Mouse (Mus musculus) kidney, embryonic 15.5 days (tissue): ENCODE measurements at regions not wholly inside any gene's neighbourhood (a gene's known extent, or its start where the extent isn't known, plus 50 kb on each side); places are given as distances from the start of the nearest gene placed in this dataset.

Source experiments
- ATAC-seq: fragments of 200-750 bp; cut with Nextera tagmentation; replicated peaks from 2 replicates; pipeline ENCODE4 v1.8.0; 2017; ENCODE audit warnings: moderate TSS enrichment; ENCODE audit not compliant: low FRiP score
- H3K27ac ChIP-seq: fragments of 300-500 bp; sonication (generic); 2 replicates; pipeline ENCODE4 v1.5.1; 2015; ENCODE audit warnings: mild to moderate bottlenecking, inconsistent platforms
- H3K27me3 ChIP-seq: fragments of 300-500 bp; sonication (generic); 2 replicates; pipeline ENCODE4 v1.6.1; 2015; ENCODE audit warnings: inconsistent platforms
- H3K36me3 ChIP-seq: fragments of 300-500 bp; sonication (generic); 2 replicates; pipeline ENCODE4 v1.6.1; 2015; ENCODE audit warnings: inconsistent platforms
- H3K4me1 ChIP-seq: fragments of 300-500 bp; sonication (generic); 2 replicates; pipeline ENCODE4 v1.6.1; 2015; ENCODE audit warnings: inconsistent platforms
- H3K4me2 ChIP-seq: fragments of 300-500 bp; sonication (generic); 2 replicates; pipeline ENCODE4 v1.6.1; 2015; ENCODE audit warnings: moderate library complexity, mild to moderate bottlenecking, inconsistent platforms
- H3K4me3 ChIP-seq: fragments of 300-500 bp; sonication (generic); replicated peaks from 2 replicates; pipeline ENCODE4 v1.5.1; 2015; ENCODE audit warnings: mild to moderate bottlenecking, inconsistent platforms
- H3K9ac ChIP-seq: fragments of 300-500 bp; sonication (generic); 2 replicates; pipeline ENCODE4 v1.6.1; 2015; ENCODE audit warnings: mild to moderate bottlenecking, inconsistent platforms
- H3K9me3 ChIP-seq: fragments of 300-500 bp; sonication (generic); replicated peaks from 2 replicates; pipeline ENCODE4 v1.6.1; 2016; ENCODE audit warnings: inconsistent platforms
- WGBS: fragments of 180-500 bp; shearing (Covaris S2); methylation state at CpG from one replicate; pipeline ENCODE4 v1.1.7; 2015; ENCODE audit warnings: mixed read lengths; 5-methylcytosine and 5-hydroxymethylcytosine counted together

GRCm38 (mm10) chr15:69632306-69632705, 3131.6 kb upstream of the Lrrc6 start:
- H3K36me3 ChIP-seq = no peaks in the 10 kb centered on the region
- no peak overlapping the region for H3K4me2 ChIP-seq
- no peaks in the 10 kb centered on the region for H3K4me1 ChIP-seq
- no peak overlapping the region for H3K9ac ChIP-seq
- ATAC-seq = no peak
- H3K4me3 ChIP-seq = no peak overlapping the region
- H3K27me3 ChIP-seq = no peaks in the 10 kb centered on the region
- no peak overlapping the region for H3K27ac ChIP-seq
- H3K9me3 ChIP-seq = no peaks in the 10 kb centered on the region

- no peaks in the 10 kb centered on the region for H3K9me3 ChIP-seq
- H3K27me3 ChIP-seq = no peaks in the 10 kb centered on the region
- H3K27ac ChIP-seq = no peak overlapping the region
- no peaks in the 10 kb centered on the region for H3K4me1 ChIP-seq
- ATAC-seq = no peak
- H3K4me3 ChIP-seq = no peak overlapping the region
- H3K9ac ChIP-seq = no peak overlapping the region
- WGBS = 81% methylated on average over 2 of the region's 2 CpGs
- H3K36me3 ChIP-seq = no peaks in the 10 kb centered on the region
- no peak overlapping the region for H3K4me2 ChIP-seq
Observed at GRCm38 (mm10) chr15:69617998-69618397, 3117.3 kb upstream of the Lrrc6 start.

- no peaks in the 10 kb centered on the region for H3K27me3 ChIP-seq
- H3K4me1 ChIP-seq = no peaks in the 10 kb centered on the region
- no peak overlapping the region for H3K4me2 ChIP-seq
- H3K9me3 ChIP-seq = no peaks in the 10 kb centered on the region
- no peaks in the 10 kb centered on the region for H3K36me3 ChIP-seq
- no peak for ATAC-seq
- no peak overlapping the region for H3K9ac ChIP-seq
- no peak overlapping the region for H3K27ac ChIP-seq
- no peak overlapping the region for H3K4me3 ChIP-seq
- 66% methylated on average over 3 of the region's 3 CpGs for WGBS
Observed at GRCm38 (mm10) chr15:69614048-69614447, 3113.3 kb upstream of the Lrrc6 start.

- H3K9me3 ChIP-seq = no peaks in the 10 kb centered on the region
- H3K27ac ChIP-seq = no peak overlapping the region
- H3K27me3 ChIP-seq = no peaks in the 10 kb centered on the region
- H3K4me1 ChIP-seq = no peaks in the 10 kb centered on the region
- H3K36me3 ChIP-seq = no peaks in the 10 kb centered on the region
- no peak overlapping the region for H3K4me2 ChIP-seq
- no peak for ATAC-seq
- no peak overlapping the region for H3K9ac ChIP-seq
- H3K4me3 ChIP-seq = no peak overlapping the region
- 51% methylated on average over 4 of the region's 4 CpGs for WGBS
Observed at GRCm38 (mm10) chr15:69591219-69592006, 3090.7 kb upstream of the Lrrc6 start.

GRCm38 (mm10) chr15:69588084-69588483, 3087.4 kb upstream of the Lrrc6 start:
- Histone ChIP-seq H3K27ac (no peak overlapping the region), H3K9me3 (no peaks in the 10 kb centered on the region), H3K4me1 (no peaks in the 10 kb centered on the region), H3K4me2 (no peak overlapping the region), H3K36me3 (no peaks in the 10 kb centered on the region), H3K27me3 (no peaks in the 10 kb centered on the region), H3K9ac (no peak overlapping the region), H3K4me3 (no peak overlapping the region)
- WGBS = 30% methylated on average over 5 of the region's 5 CpGs
- 0 out of 2 replicates have a peak, but pooled peaks have one; percentile 33 for ATAC-seq

- 25% methylated on average over 2 of the region's 2 CpGs for WGBS
- no peaks in the 10 kb centered on the region for H3K36me3 ChIP-seq
- H3K4me2 ChIP-seq = no peak overlapping the region
- no peaks in the 10 kb centered on the region for H3K9me3 ChIP-seq
- H3K4me1 ChIP-seq = 0 out of 2 replicates have a peak, but pooled peaks cover 3% of the 10 kb centered on the region
- no peaks in the 10 kb centered on the region; the same call in 1 of the 2 replicates for H3K27me3 ChIP-seq
- no peak overlapping the region for H3K9ac ChIP-seq
- H3K4me3 ChIP-seq = no peak overlapping the region
- peak; percentile 70 for ATAC-seq
- H3K27ac ChIP-seq = no peak overlapping the region
Observed at GRCm38 (mm10) chr15:69576742-69577141, 3076.0 kb upstream of the Lrrc6 start.

- Histone ChIP-seq H3K9ac (no peak overlapping the region), H3K27ac (no peak overlapping the region), H3K4me3 (no peak overlapping the region), H3K9me3 (no peaks in the 10 kb centered on the region), H3K27me3 (no peaks in the 10 kb centered on the region; the same call in 1 of the 2 replicates), H3K36me3 (no peaks in the 10 kb centered on the region), H3K4me2 (no peak overlapping the region), H3K4me1 (0 out of 2 replicates have a peak, but pooled peaks cover 3% of the 10 kb centered on the region)
- WGBS = 44% methylated on average over 4 of the region's 4 CpGs
- 0 out of 2 replicates have a peak, but pooled peaks have one; percentile 6 for ATAC-seq
Observed at GRCm38 (mm10) chr15:69575611-69576153, 3075.0 kb upstream of the Lrrc6 start.

GRCm38 (mm10) chr15:69554171-69554570, 3053.5 kb upstream of the Lrrc6 start:
- Histone ChIP-seq H3K9ac (no peak overlapping the region), H3K4me1 (peaks cover 10% of the 10 kb centered on the region), H3K27me3 (no peaks in the 10 kb centered on the region), H3K4me3 (no peak overlapping the region), H3K4me2 (no peak overlapping the region), H3K27ac (no peak overlapping the region), H3K9me3 (no peaks in the 10 kb centered on the region), H3K36me3 (no peaks in the 10 kb centered on the region)
- 93% methylated on average over 3 of the region's 3 CpGs for WGBS
- ATAC-seq = no peak

- 56% methylated on average over 5 of the region's 5 CpGs for WGBS
- H3K9me3 ChIP-seq = no peaks in the 10 kb centered on the region
Observed at GRCm38 (mm10) chr15:69552062-69552628, 3051.4 kb upstream of the Lrrc6 start.

GRCm38 (mm10) chr15:69551012-69551411, 3050.3 kb upstream of the Lrrc6 start:
- Histone ChIP-seq H3K4me1 (peaks cover 10% of the 10 kb centered on the region), H3K27ac (peak overlapping the region; percentile 56; the same call in 1 of the 2 replicates), H3K9me3 (no peaks in the 10 kb centered on the region), H3K9ac (no peak overlapping the region), H3K36me3 (no peaks in the 10 kb centered on the region), H3K4me2 (no peak overlapping the region), H3K4me3 (no peak overlapping the region), H3K27me3 (no peaks in the 10 kb centered on the region)
- peak; percentile 67; the same call in 1 of the 2 replicates for ATAC-seq
- WGBS = 50% methylated on average over 1 of the region's 1 CpGs

More at GRCm38 (mm10) chr15:69552062-69552628, 3051.4 kb upstream of the Lrrc6 start:
- no peak overlapping the region for H3K4me3 ChIP-seq
- H3K4me2 ChIP-seq = no peak overlapping the region
- peaks cover 10% of the 10 kb centered on the region for H3K4me1 ChIP-seq
- H3K27ac ChIP-seq = peak overlapping the region; percentile 56
- no peaks in the 10 kb centered on the region for H3K36me3 ChIP-seq
- H3K9ac ChIP-seq = no peak overlapping the region
- no peaks in the 10 kb centered on the region for H3K27me3 ChIP-seq
- ATAC-seq = peak; percentile 89

- H3K36me3 ChIP-seq = no peaks in the 10 kb centered on the region
- no peak overlapping the region for H3K4me3 ChIP-seq
- H3K27me3 ChIP-seq = no peaks in the 10 kb centered on the region
- no peak overlapping the region for H3K27ac ChIP-seq
- no peaks in the 10 kb centered on the region for H3K9me3 ChIP-seq
- WGBS = 63% methylated on average over 6 of the region's 6 CpGs
- no peak overlapping the region for H3K9ac ChIP-seq
- ATAC-seq = no peak
- no peak overlapping the region for H3K4me2 ChIP-seq
- H3K4me1 ChIP-seq = no peaks in the 10 kb centered on the region
Observed at GRCm38 (mm10) chr15:69526441-69527094, 3025.9 kb upstream of the Lrrc6 start.
